Mouse (Mus musculus): ENCODE results near the gene Ing4. TPM values are rescaled to one million over a fixed set of nuclear protein-coding genes. Genes with fewer than 3 reads are reported as not detected.

Ing4 gene
- total and polyA plus RNA-seq, 3 experiments = 14.3 to 118 (median 37.5) TPM

DNA sequence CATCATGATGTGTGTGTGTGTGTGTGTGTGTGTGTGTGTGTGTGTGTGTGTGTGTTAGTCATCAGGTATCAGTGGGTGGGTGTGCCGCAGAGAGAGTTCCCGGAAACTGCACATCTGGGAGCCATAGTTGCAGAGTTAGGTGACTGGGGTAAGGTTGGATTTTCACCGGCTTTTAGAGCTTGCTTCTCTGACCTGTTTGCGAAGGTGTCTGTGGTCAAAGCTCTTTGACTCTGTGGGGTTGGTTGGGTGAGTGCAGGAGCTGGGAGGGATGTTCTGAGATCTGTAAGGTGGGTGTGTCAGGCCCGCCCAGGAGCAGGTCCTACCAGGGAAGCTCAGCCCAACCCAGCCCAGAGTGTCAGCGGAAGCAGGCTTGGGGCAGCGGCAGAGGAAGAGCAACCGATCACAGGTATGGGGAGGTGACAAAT is 28.0 kb downstream of the Ing4 start, which contains the start of gene Lpar5:
Gene Lpar5, plus strand, starts transcription at position 350 of the 425 bp plus-strand sequence.
- H3K27me3 ChIP-seq (ENCODE audit: insufficient read depth, low read length) = peaks cover 8% of the 10 kb centered on the region
- peak within 1 kb of the TSS; percentile 23; the same call in 1 of the 2 replicates for H3K4me3 ChIP-seq (ENCODE audit: low read depth, low read length)
- TF ChIP-seq GATA1 (IDR thresholded peaks at IDR 0.05; ENCODE audit: borderline replicate concordance, low read length) (no peak), CTCF (IDR thresholded peaks at IDR 0.05; ENCODE audit: low read depth, low read length) (no peak), TAL1 (conservative IDR thresholded peaks at IDR 0.05; ENCODE audit: low read depth, low read length) (no peak), POLR2AphosphoS5 (IDR thresholded peaks at IDR 0.05; ENCODE audit: insufficient replicate concordance, low read depth, low read length) (no peak), GATA2 (IDR thresholded peaks at IDR 0.05; ENCODE audit: borderline replicate concordance, low read depth, low read length) (no peak)
- DNase-seq (ENCODE audit: low spot score) (no peak), ATAC-seq (ENCODE audit: extremely low read depth, insufficient number of reproducible peaks, low FRiP score, poor library complexity, severe bottlenecking) (no peak)
- peaks cover 59% of the 10 kb centered on the region for H3K4me1 ChIP-seq (ENCODE audit: insufficient read depth, low read depth, low read length)
- H3K36me3 ChIP-seq (replicated peaks) = no peaks in the 10 kb centered on the region
- H3K9me3 ChIP-seq (replicated peaks) = no peaks in the 10 kb centered on the region

DNA sequence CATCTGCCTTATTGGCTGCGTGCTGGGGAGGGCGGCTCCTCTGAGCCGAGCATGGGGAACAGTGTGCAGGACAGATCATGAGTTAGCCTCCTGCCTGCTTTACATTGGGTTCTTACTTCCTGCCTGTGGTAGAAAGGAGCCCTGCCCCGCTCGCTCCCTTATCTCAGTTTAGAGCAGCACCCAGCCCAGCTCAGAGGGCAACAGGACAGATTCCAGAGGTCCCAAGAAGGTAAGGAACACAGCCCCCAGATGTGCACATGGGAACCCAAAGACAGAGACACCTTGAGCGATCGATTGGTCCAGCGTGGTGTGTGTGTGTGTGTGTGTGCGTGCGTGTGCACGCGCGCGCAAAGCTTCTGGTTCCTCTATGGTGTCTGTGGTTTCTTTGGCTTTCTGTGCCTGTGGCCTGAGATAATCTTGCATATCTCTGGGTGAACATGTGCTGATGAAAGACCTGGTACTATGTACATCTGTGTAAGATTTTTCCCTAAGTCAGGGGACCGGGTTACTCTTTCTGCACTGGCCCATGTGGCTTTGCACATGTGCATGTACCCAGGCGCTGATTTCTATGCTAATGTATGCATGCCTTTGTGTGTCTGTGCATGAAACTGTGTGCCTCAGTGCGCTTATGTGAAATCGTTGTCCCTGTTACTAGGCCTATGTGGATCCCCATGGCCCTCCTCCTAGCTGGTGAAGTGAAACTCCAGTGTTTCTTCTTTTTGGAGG is 31.8 kb downstream of the Ing4 start:
- Histone ChIP-seq H3K36me3 (replicated peaks) (no peaks in the 10 kb centered on the region), H3K27me3 (ENCODE audit: insufficient read depth, low read length) (peaks cover 5% of the 10 kb centered on the region; the same call in 1 of the 2 replicates), H3K4me3 (ENCODE audit: low read depth, low read length) (peak overlapping the region; percentile 69), H3K9me3 (replicated peaks) (no peaks in the 10 kb centered on the region), H3K4me1 (ENCODE audit: insufficient read depth, low read depth, low read length) (peaks cover 68% of the 10 kb centered on the region)
- peak; percentile 82 for ATAC-seq (ENCODE audit: extremely low read depth, insufficient number of reproducible peaks, low FRiP score, poor library complexity, severe bottlenecking)
- no peak for TF ChIP-seq GATA2 (IDR thresholded peaks at IDR 0.05; ENCODE audit: borderline replicate concordance, low read depth, low read length)
- TF ChIP-seq CTCF (IDR thresholded peaks at IDR 0.05; ENCODE audit: low read depth, low read length) = no peak
- TF ChIP-seq POLR2AphosphoS5 (IDR thresholded peaks at IDR 0.05; ENCODE audit: insufficient replicate concordance, low read depth, low read length) = no peak
- TF ChIP-seq GATA1 (IDR thresholded peaks at IDR 0.05; ENCODE audit: borderline replicate concordance, low read length) = no peak
- peak; percentile 87 for TF ChIP-seq TAL1 (conservative IDR thresholded peaks at IDR 0.05; ENCODE audit: low read depth, low read length)
- DNase-seq (ENCODE audit: low spot score) = peak; percentile 88

DNA sequence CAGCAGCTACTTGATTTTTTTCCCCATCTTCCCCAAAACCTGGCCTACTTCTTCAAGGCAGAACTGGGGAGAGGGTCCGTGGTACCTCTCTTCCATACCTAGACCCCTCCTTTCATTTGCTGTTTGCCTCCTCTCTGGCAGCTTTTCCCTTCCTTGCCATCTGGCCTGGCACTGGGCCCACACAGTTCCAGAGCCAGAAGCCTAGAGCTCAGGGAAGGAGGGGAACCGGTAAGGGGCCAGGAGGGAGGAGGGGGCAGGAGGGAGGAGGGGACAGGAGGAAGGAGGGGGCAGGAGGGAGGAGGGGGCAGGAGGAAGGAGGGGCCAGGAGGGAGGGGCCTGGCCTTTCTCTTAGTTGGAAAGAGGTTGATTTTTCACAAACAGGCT is 32.3 kb downstream of the Ing4 start:
- H3K36me3 ChIP-seq (replicated peaks) = no peaks in the 10 kb centered on the region
- TF ChIP-seq GATA1 (IDR thresholded peaks at IDR 0.05; ENCODE audit: borderline replicate concordance, low read length) (no peak), CTCF (IDR thresholded peaks at IDR 0.05; ENCODE audit: low read depth, low read length) (no peak), GATA2 (IDR thresholded peaks at IDR 0.05; ENCODE audit: borderline replicate concordance, low read depth, low read length) (no peak), POLR2AphosphoS5 (IDR thresholded peaks at IDR 0.05; ENCODE audit: insufficient replicate concordance, low read depth, low read length) (no peak), TAL1 (conservative IDR thresholded peaks at IDR 0.05; ENCODE audit: low read depth, low read length) (no peak)
- H3K4me1 ChIP-seq (ENCODE audit: insufficient read depth, low read depth, low read length) = peaks cover 67% of the 10 kb centered on the region
- H3K27me3 ChIP-seq (ENCODE audit: insufficient read depth, low read length) = peaks cover 5% of the 10 kb centered on the region; the same call in 1 of the 2 replicates
- no peak for DNase-seq (ENCODE audit: low spot score)
- ATAC-seq (ENCODE audit: extremely low read depth, insufficient number of reproducible peaks, low FRiP score, poor library complexity, severe bottlenecking) = 0 out of 2 replicates have a peak, but pooled peaks have one; percentile 6
- peak overlapping the region; percentile 69; the same call in 1 of the 2 replicates for H3K4me3 ChIP-seq (ENCODE audit: low read depth, low read length)
- no peaks in the 10 kb centered on the region for H3K9me3 ChIP-seq (replicated peaks)

DNA sequence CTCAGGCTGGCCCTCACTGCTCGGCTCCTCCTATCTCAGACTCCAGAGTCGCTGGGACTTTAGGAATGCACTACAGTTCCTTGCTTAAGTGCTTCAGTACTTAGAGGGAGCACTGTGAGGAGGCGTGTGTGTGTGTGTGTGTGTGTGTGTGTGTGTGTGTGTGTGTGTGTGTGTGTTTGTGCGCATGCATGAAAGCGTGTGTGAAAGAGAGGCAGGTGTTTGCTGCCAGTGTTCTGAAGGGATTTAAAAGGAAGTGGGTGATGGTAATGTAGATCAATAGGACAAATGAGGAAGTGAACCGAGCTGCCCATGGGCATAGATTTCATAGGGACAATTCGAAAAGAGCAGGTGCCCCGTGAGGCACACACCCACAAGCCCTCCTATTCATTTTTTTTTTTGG is 34.3 kb downstream of the Ing4 start:
- no peak overlapping the region for H3K4me3 ChIP-seq (ENCODE audit: low read depth, low read length)
- DNase-seq (ENCODE audit: low spot score) (no peak), ATAC-seq (ENCODE audit: extremely low read depth, insufficient number of reproducible peaks, low FRiP score, poor library complexity, severe bottlenecking) (no peak)
- no peaks in the 10 kb centered on the region for H3K27me3 ChIP-seq (ENCODE audit: insufficient read depth, low read length)
- no peaks in the 10 kb centered on the region for H3K9me3 ChIP-seq (replicated peaks)
- H3K4me1 ChIP-seq (ENCODE audit: insufficient read depth, low read depth, low read length) = peaks cover 51% of the 10 kb centered on the region
- TF ChIP-seq CTCF (IDR thresholded peaks at IDR 0.05; ENCODE audit: low read depth, low read length) (no peak), GATA2 (IDR thresholded peaks at IDR 0.05; ENCODE audit: borderline replicate concordance, low read depth, low read length) (no peak), TAL1 (conservative IDR thresholded peaks at IDR 0.05; ENCODE audit: low read depth, low read length) (no peak), POLR2AphosphoS5 (IDR thresholded peaks at IDR 0.05; ENCODE audit: insufficient replicate concordance, low read depth, low read length) (no peak), GATA1 (IDR thresholded peaks at IDR 0.05; ENCODE audit: borderline replicate concordance, low read length) (no peak)
- H3K36me3 ChIP-seq (replicated peaks) = no peaks in the 10 kb centered on the region

DNA sequence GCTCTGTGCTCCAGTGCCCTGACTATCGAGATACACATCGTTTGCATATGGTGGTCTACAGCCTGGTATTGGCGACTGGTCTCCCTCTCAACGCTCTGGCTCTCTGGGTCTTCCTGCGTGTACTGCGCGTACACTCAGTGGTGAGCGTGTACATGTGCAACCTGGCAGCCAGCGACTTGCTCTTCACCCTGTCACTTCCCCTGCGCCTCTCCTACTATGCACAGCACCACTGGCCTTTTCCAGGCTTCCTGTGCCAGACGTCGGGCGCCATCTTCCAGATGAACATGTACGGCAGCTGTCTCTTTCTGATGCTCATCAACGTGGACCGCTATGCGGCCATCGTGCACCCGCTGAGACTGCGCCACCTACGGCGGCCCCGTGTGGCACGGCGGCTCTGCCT is 41.8 kb downstream of the Ing4 start:
- no peak for DNase-seq (ENCODE audit: low spot score)
- Histone ChIP-seq H3K9me3 (replicated peaks) (no peaks in the 10 kb centered on the region), H3K36me3 (replicated peaks) (peaks cover 22% of the 10 kb centered on the region), H3K4me1 (ENCODE audit: insufficient read depth, low read depth, low read length) (peaks cover 16% of the 10 kb centered on the region), H3K27me3 (ENCODE audit: insufficient read depth, low read length) (0 out of 2 replicates have a peak, but pooled peaks cover 3% of the 10 kb centered on the region), H3K4me3 (ENCODE audit: low read depth, low read length) (no peak overlapping the region)
- no peak for ATAC-seq (ENCODE audit: extremely low read depth, insufficient number of reproducible peaks, low FRiP score, poor library complexity, severe bottlenecking)
- TF ChIP-seq GATA2 (IDR thresholded peaks at IDR 0.05; ENCODE audit: borderline replicate concordance, low read depth, low read length) (no peak), POLR2AphosphoS5 (IDR thresholded peaks at IDR 0.05; ENCODE audit: insufficient replicate concordance, low read depth, low read length) (no peak), GATA1 (IDR thresholded peaks at IDR 0.05; ENCODE audit: borderline replicate concordance, low read length) (no peak), CTCF (IDR thresholded peaks at IDR 0.05; ENCODE audit: low read depth, low read length) (no peak), TAL1 (conservative IDR thresholded peaks at IDR 0.05; ENCODE audit: low read depth, low read length) (no peak)

DNA sequence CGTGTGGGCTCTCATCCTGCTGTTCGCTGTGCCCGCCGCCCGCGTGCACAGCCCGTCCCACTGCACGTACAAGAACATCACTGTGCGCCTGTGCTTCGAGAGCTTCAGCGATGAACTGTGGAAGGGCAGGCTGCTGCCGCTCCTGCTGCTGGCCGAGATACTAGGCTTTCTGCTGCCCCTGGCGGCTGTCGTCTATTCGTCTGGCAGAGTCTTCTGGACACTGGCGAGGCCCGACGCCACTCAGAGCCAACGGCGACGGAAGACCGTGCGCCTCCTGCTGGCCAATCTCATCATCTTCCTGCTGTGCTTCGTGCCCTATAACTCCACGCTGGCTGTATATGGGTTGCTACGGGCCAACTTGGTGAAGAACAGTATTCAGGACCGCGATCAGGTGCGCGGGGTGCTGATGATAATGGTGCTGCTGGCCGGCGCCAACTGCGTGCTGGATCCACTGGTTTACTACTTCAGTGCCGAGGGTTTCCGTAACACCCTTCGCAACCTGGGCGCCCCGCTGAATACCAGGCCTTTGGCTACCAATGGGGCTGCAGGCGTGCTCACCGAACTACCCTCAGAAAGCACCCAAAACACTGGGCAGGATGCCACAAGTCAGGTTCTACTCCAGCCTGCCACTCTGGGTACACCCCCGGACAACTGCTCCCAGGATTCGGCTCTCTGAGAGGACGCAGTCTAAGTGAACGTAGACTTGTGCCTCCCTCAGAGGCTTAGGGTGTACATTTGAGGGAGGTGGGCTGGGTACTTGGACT is 42.4 kb downstream of the Ing4 start:
- Histone ChIP-seq H3K4me3 (ENCODE audit: low read depth, low read length) (no peak overlapping the region), H3K27me3 (ENCODE audit: insufficient read depth, low read length) (0 out of 2 replicates have a peak, but pooled peaks cover 3% of the 10 kb centered on the region), H3K9me3 (replicated peaks) (no peaks in the 10 kb centered on the region), H3K36me3 (replicated peaks) (peaks cover 22% of the 10 kb centered on the region), H3K4me1 (ENCODE audit: insufficient read depth, low read depth, low read length) (peaks cover 16% of the 10 kb centered on the region)
- TF ChIP-seq GATA1 (IDR thresholded peaks at IDR 0.05; ENCODE audit: borderline replicate concordance, low read length) (no peak), CTCF (IDR thresholded peaks at IDR 0.05; ENCODE audit: low read depth, low read length) (peak; percentile 22; the same call in 1 of the 2 replicates)
- ATAC-seq (ENCODE audit: extremely low read depth, insufficient number of reproducible peaks, low FRiP score, poor library complexity, severe bottlenecking) (peak; percentile 24; the same call in 1 of the 2 replicates), DNase-seq (ENCODE audit: low spot score) (no peak)

Data from G1E (cell line).